Mouse (Mus musculus) 3134 (cell line): ENCODE measurements around the gene Tacc2.
"Not testable (repeated sequence)": the region's sequence is repeated elsewhere in the genome, so short reads cannot be mapped to it uniquely, and the experiment has no call there.

Experiments
- DNase-seq: peaks from one replicate; pipeline ENCODE4 v3.0.0-alpha.2; 2011; ENCODE audit warnings: low spot score; ENCODE audit not compliant: insufficient read length; ENCODE audit errors: extremely low read depth

Gene Tacc2

GRCm38 (mm10) chr7:130570472-130570871, 6.8 kb upstream of the Tacc2 start:
- DNase-seq: no peak

- DNase-seq: no peak
Measured at GRCm38 (mm10) chr7:130572821-130573220, 4.4 kb upstream of the Tacc2 start, which contains the start of gene Nsmce4a. Gene Nsmce4a, minus strand, starts transcription at chr7:130573118.

GRCm38 (mm10) chr7:130573746-130574145, 3.5 kb upstream of the Tacc2 start:
- DNase-seq: no peak

- peak; percentile 29 for DNase-seq
Measured at GRCm38 (mm10) chr7:130574211-130574991, 2.8 kb upstream of the Tacc2 start.

GRCm38 (mm10) chr7:130576981-130577380, 257 bp upstream of the Tacc2 start:
- no peak for DNase-seq

GRCm38 (mm10) chr7:130578066-130578465, 828 bp downstream of the Tacc2 start:
- DNase-seq: no peak

- no peak for DNase-seq
Measured at GRCm38 (mm10) chr7:130578607-130579006, 1.4 kb downstream of the Tacc2 start.

- no peak for DNase-seq
Measured at GRCm38 (mm10) chr7:130586521-130587072, 9.4 kb downstream of the Tacc2 start.

- DNase-seq: no peak
Measured at GRCm38 (mm10) chr7:130590081-130590828, 13.0 kb downstream of the Tacc2 start.

- DNase-seq: no peak
Measured at GRCm38 (mm10) chr7:130590845-130591437, 13.7 kb downstream of the Tacc2 start.

- not testable (repeated sequence) for DNase-seq
Measured at GRCm38 (mm10) chr7:130592975-130593374, 15.7 kb downstream of the Tacc2 start.

GRCm38 (mm10) chr7:130593375-130594239, 16.4 kb downstream of the Tacc2 start:
- not testable (repeated sequence) for DNase-seq

- not testable (repeated sequence) for DNase-seq
Measured at GRCm38 (mm10) chr7:130596079-130596855, 19.0 kb downstream of the Tacc2 start.

GRCm38 (mm10) chr7:130597546-130597945, 20.3 kb downstream of the Tacc2 start:
- no peak for DNase-seq

- DNase-seq: no peak
Measured at GRCm38 (mm10) chr7:130600074-130600473, 22.8 kb downstream of the Tacc2 start.

GRCm38 (mm10) chr7:130600546-130600945, 23.3 kb downstream of the Tacc2 start:
- DNase-seq: no peak

GRCm38 (mm10) chr7:130602804-130603203, 25.6 kb downstream of the Tacc2 start:
- DNase-seq: no peak

GRCm38 (mm10) chr7:130603556-130603955, 26.3 kb downstream of the Tacc2 start:
- no peak for DNase-seq

- no peak for DNase-seq
Measured at GRCm38 (mm10) chr7:130604390-130604789, 27.2 kb downstream of the Tacc2 start.
